Mouse (Mus musculus) testis, postnatal 10 days (tissue): ENCODE data around the gene Psap.
A peak's percentile ranks its signal among the peaks of the same experiment; 100 is the strongest.

Source experiments
- DNase-seq: peaks from one replicate; pipeline ENCODE4 v3.0.0; 2021; ENCODE audit warnings: low spot score

Gene Psap

GRCm38 (mm10) chr10:60349056-60349455 lies 71.6 kb downstream of the Psap start:
- DNase-seq: no peak

- no peak for DNase-seq
These were observed 72.2 kb downstream of the Psap start for GRCm38 (mm10) chr10:60349644-60350043.

GRCm38 (mm10) chr10:60350077-60350804 lies 72.8 kb downstream of the Psap start:
- no peak for DNase-seq

DNA sequence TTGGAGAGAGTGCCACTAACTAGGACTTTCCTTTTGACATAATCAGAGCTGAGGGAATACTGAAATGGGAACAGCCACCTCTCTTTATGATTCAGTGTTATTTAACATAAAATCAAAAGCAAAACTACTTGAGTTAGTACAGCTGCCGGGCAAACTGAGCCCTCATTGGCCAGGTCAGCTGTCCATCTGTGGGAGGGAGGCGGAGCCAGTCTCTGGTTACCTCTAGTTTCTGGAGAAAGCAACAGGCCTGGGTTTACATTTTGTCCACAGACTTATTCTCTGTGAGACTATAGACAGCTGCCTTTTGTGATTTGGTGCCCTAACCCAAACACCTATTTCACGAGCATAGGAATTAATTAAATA lies 73.4 kb downstream of the Psap start:
- DNase-seq: peak; percentile 88

GRCm38 (mm10) chr10:60351248-60351647 lies 73.8 kb downstream of the Psap start:
- no peak for DNase-seq

- DNase-seq: no peak
These were observed 74.5 kb downstream of the Psap start for GRCm38 (mm10) chr10:60351761-60352455.
